Mouse (Mus musculus) hindbrain, embryonic 11.5 days (tissue): ENCODE measurements around the gene Iqsec1. TPM values are rescaled to one million over a fixed set of nuclear protein-coding genes. Genes with fewer than 3 reads are reported as not detected.
A peak's percentile ranks its signal among the peaks of the same experiment; 100 is the strongest.

ENCODE experiments used
- ATAC-seq: fragments of 200-750 bp; cut with Nextera tagmentation; 2 replicates; pipeline ENCODE4 v1.8.0; 2017; ENCODE audit warnings: mild to moderate bottlenecking, moderate TSS enrichment, moderate library complexity; ENCODE audit not compliant: low FRiP score
- DNase-seq: peaks from one replicate; pipeline ENCODE4 v3.0.0-alpha.2; 2015; ENCODE audit warnings: low spot score
- H3K27ac ChIP-seq: fragments of 300-500 bp; sonication (generic); 2 replicates; pipeline ENCODE4 v1.5.1; 2014; ENCODE audit warnings: mild to moderate bottlenecking, low read depth, low read length
- H3K27me3 ChIP-seq: fragments of 300-500 bp; sonication (generic); 2 replicates; pipeline ENCODE4 v1.6.1; 2014; ENCODE audit warnings: mild to moderate bottlenecking, low read length, moderate library complexity, mixed read lengths; ENCODE audit not compliant: control insufficient read depth, insufficient read depth
- H3K36me3 ChIP-seq: fragments of 300-500 bp; sonication (generic); 2 replicates; pipeline ENCODE4 v1.6.1; 2014; ENCODE audit warnings: mild to moderate bottlenecking, low read length, moderate library complexity, mixed read lengths; ENCODE audit not compliant: control insufficient read depth, insufficient read depth
- H3K4me1 ChIP-seq: fragments of 300-500 bp; sonication (generic); replicated peaks from 2 replicates; pipeline ENCODE4 v1.6.1; 2014; ENCODE audit warnings: low read length, mixed read lengths; ENCODE audit not compliant: control insufficient read depth, insufficient read depth
- H3K4me2 ChIP-seq: fragments of 300-500 bp; sonication (generic); replicated peaks from 2 replicates; pipeline ENCODE4 v1.6.1; 2014; ENCODE audit warnings: mild to moderate bottlenecking, low read depth, low read length
- H3K4me3 ChIP-seq: fragments of 300-500 bp; sonication (generic); 2 replicates; pipeline ENCODE4 v1.5.1; 2014; ENCODE audit warnings: low read depth, low read length
- H3K9ac ChIP-seq: fragments of 300-500 bp; sonication (generic); 2 replicates; pipeline ENCODE4 v1.6.1; 2014; ENCODE audit warnings: low read depth, low read length
- H3K9me3 ChIP-seq: fragments of 300-500 bp; sonication (generic); 2 replicates; pipeline ENCODE4 v1.6.1; 2016; ENCODE audit warnings: low read length; ENCODE audit not compliant: control insufficient read depth
- WGBS: fragments of 180-500 bp; shearing (Covaris S2); extraction: QIAGEN DNeasy Blood & Tissue Kit; methylation state at CpG from one replicate; pipeline ENCODE4 v1.1.7; 2014; 5-methylcytosine and 5-hydroxymethylcytosine counted together
- polyA plus RNA-seq: library from polyadenylated mRNA; unstranded; fragments of >200 nt; fragmentation: Nextera tagmentation; extraction: Ambion mirVana; gene quantifications from 2 replicates; pipeline ENCODE4 v1.2.1, GENCODE M21; 2014

Iqsec1 gene
- polyA plus RNA-seq, 1 experiment from 2014 or later = 22.4 TPM

DNA sequence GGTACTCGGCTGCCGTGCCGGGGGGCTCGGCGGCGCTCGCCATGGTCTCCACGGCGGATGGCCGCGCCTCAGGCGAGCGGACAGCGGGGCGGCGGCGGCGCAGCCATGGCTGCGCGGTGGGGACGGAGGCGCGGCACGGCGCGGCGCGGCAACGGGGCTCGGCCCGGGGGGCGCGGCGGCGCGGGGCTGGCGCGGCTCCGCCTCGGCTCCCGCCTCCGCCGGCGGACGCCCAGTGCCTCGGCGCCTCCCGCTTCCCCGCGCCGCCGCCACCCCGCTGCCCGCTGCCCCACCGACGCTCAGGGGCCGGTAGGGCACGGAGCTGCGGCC is 223 bp downstream of the Iqsec1 start:
- ATAC-seq = peak; percentile 34; the same call in 1 of the 2 replicates
- Histone ChIP-seq H3K36me3 (no peaks in the 10 kb centered on the region), H3K27me3 (peaks cover 4% of the 10 kb centered on the region), H3K9me3 (no peaks in the 10 kb centered on the region), H3K9ac (peak overlapping the region; percentile 74), H3K4me3 (peak overlapping the region; percentile 70), H3K27ac (peak overlapping the region; percentile 56; the same call in 1 of the 2 replicates), H3K4me2 (peak overlapping the region; percentile 100), H3K4me1 (peaks cover 6% of the 10 kb centered on the region; the same call in 1 of the 2 replicates)
- DNase-seq = no peak
- 0% methylated on average over 21 of the region's 59 CpGs for WGBS

- peak; percentile 18 for ATAC-seq
- H3K27ac ChIP-seq = peak overlapping the region; percentile 56; the same call in 1 of the 2 replicates
- no peaks in the 10 kb centered on the region for H3K9me3 ChIP-seq
- H3K4me2 ChIP-seq = peak overlapping the region; percentile 100
- under 1% methylated on average over 45 of the region's 76 CpGs for WGBS
- H3K4me1 ChIP-seq = peaks cover 6% of the 10 kb centered on the region; the same call in 1 of the 2 replicates
- H3K36me3 ChIP-seq = no peaks in the 10 kb centered on the region
- peak overlapping the region; percentile 70 for H3K4me3 ChIP-seq
- H3K27me3 ChIP-seq = peaks cover 4% of the 10 kb centered on the region
- H3K9ac ChIP-seq = peak overlapping the region; percentile 74
- peak; percentile 67 for DNase-seq
These were observed 755 bp downstream of the Iqsec1 start for GRCm38 (mm10) chr6:90987561-90988298.

DNA sequence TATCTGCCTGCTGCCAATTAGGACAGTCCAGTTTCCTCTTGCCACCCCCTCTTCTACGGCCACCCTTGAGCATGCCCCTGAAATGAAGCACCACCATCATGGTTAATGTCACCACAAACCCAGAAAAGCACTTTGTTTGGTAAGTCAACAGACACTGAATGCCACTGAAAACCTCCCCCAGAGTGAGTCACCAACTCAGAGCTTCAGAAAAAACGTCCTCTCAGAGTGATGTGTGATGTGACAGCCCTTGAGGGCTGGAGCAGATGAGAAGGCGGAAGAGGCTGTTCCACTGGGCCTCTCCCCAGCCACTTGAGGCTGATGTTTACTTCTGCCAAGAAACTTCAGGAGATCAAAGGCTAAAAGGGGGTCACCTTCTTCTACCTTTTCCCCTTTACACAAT is 4.4 kb downstream of the Iqsec1 start:
- peaks cover 6% of the 10 kb centered on the region; the same call in 1 of the 2 replicates for H3K4me1 ChIP-seq
- 54% methylated on average over 3 of the region's 3 CpGs for WGBS

GRCm38 (mm10) chr6:90974279-90974678 is 14.2 kb downstream of the Iqsec1 start:
- no peaks in the 10 kb centered on the region for H3K36me3 ChIP-seq
- H3K4me2 ChIP-seq = no peak overlapping the region
- 75% methylated on average over 2 of the region's 2 CpGs for WGBS
- H3K4me3 ChIP-seq = no peak overlapping the region
- ATAC-seq = no peak
- no peaks in the 10 kb centered on the region for H3K4me1 ChIP-seq
- no peak overlapping the region for H3K27ac ChIP-seq
- DNase-seq = no peak
- H3K9ac ChIP-seq = no peak overlapping the region
- no peaks in the 10 kb centered on the region for H3K27me3 ChIP-seq
- no peaks in the 10 kb centered on the region for H3K9me3 ChIP-seq

More for the DNA sequence above, 4.4 kb downstream of the Iqsec1 start:
- DNase-seq (no peak), ATAC-seq (no peak)
- Histone ChIP-seq H3K9ac (no peak overlapping the region), H3K27me3 (peaks cover 4% of the 10 kb centered on the region), H3K4me3 (no peak overlapping the region), H3K9me3 (no peaks in the 10 kb centered on the region), H3K27ac (no peak overlapping the region), H3K4me2 (no peak overlapping the region), H3K36me3 (no peaks in the 10 kb centered on the region)

DNA sequence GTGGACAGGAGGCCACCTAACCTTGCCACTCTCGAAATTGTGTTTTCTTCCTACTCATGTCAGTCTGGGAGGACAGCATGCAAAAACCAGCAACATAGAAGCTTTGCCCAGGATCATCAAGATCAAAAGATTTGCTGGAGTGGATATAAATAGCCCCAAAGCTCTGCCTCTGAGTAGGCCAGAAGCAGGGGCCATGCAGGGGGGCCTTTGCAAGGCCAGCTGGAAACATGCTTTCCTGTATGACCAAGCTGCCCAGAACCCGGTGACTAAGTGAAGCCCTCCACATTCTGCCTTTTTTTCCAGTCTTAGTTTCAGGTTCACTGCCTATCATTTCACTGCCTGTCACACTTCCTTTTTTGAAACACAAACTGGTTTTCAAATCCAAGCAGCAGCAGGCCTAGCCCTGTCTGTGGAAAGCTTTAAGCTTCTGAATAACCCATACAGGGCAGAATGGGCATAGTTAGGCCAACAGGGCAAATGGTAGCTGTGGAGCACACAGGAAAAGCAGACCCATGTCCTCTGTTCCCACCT is 19.1 kb downstream of the Iqsec1 start:
- Histone ChIP-seq H3K4me1 (no peaks in the 10 kb centered on the region), H3K27ac (no peak overlapping the region), H3K27me3 (no peaks in the 10 kb centered on the region), H3K36me3 (no peaks in the 10 kb centered on the region), H3K4me2 (no peak overlapping the region), H3K9me3 (no peaks in the 10 kb centered on the region), H3K9ac (no peak overlapping the region), H3K4me3 (no peak overlapping the region)
- 49% methylated on average over 2 of the region's 2 CpGs for whole genome bisulfite sequencing
- no peak for DNase-seq
- ATAC-seq = no peak

DNA sequence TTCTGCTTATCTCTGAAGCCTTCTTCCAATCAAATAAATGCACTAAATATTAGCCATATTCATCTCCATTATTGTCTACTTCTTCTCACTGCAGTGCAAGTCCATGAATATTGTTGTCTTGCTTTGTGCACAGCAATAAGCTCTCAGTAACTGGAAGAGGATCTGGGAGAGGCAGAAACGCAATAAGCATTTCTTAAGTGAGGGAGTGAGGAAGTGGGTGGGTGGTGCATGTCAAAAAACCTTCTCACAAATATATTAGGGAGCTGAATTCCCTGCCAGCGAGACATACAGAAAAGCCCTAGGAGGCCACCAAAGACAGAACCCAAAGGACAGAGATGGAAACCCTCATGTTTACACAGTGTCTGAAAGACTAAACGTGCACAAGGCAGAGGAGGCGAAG is 35.1 kb downstream of the Iqsec1 start:
- H3K4me2 ChIP-seq = no peak overlapping the region
- DNase-seq = no peak

DNA sequence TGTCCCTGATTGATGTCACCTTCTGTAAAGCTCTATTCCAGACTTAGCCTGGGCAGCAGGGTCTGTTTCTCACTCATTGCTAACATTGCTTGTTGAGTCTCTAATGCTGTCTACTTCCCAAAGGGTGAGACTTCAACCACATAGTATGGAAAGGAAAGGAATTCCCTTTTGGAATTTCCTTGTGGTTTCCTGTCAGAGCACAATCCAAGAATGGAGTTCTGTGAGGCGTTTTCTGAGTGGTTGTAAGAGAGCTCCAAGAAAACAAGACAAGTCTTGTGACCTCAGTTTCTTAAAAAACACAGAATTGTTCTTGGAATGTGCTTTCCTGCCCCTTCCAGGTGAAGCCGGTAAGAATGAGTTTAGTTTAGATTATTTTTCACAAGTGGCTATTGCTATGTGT is 37.5 kb downstream of the Iqsec1 start:
- H3K36me3 ChIP-seq = no peaks in the 10 kb centered on the region
- no peaks in the 10 kb centered on the region for H3K4me1 ChIP-seq
- H3K9ac ChIP-seq = no peak overlapping the region
- H3K4me3 ChIP-seq = no peak overlapping the region
- ATAC-seq (no peak), DNase-seq (no peak)
- no peak overlapping the region for H3K4me2 ChIP-seq
- H3K9me3 ChIP-seq = no peaks in the 10 kb centered on the region
- H3K27ac ChIP-seq = no peak overlapping the region
- 85% methylated on average over 2 of the region's 2 CpGs for WGBS
- no peaks in the 10 kb centered on the region for H3K27me3 ChIP-seq

More for the DNA sequence above, 35.1 kb downstream of the Iqsec1 start:
- ATAC-seq = no peak
- Histone ChIP-seq H3K9me3 (no peaks in the 10 kb centered on the region), H3K27ac (no peak overlapping the region), H3K36me3 (no peaks in the 10 kb centered on the region), H3K27me3 (no peaks in the 10 kb centered on the region), H3K9ac (no peak overlapping the region), H3K4me1 (no peaks in the 10 kb centered on the region), H3K4me3 (no peak overlapping the region)
- 82% methylated on average over 4 of the region's 4 CpGs for WGBS

- no peak overlapping the region for H3K4me3 ChIP-seq
- H3K4me1 ChIP-seq = no peaks in the 10 kb centered on the region
- no peak overlapping the region for H3K4me2 ChIP-seq
- H3K9ac ChIP-seq = no peak overlapping the region
- no peaks in the 10 kb centered on the region for H3K27me3 ChIP-seq
- DNase-seq (no peak), ATAC-seq (no peak)
- H3K27ac ChIP-seq = no peak overlapping the region
- no peaks in the 10 kb centered on the region for H3K36me3 ChIP-seq
- no peaks in the 10 kb centered on the region for H3K9me3 ChIP-seq
- 83% methylated on average over 1 of the region's 1 CpGs for WGBS
These were observed 40.4 kb downstream of the Iqsec1 start for GRCm38 (mm10) chr6:90948097-90948496.
